Mouse (Mus musculus) heart, postnatal 36 days (tissue): ENCODE data around the gene Neurl1a. TPM values are rescaled to one million over a fixed set of nuclear protein-coding genes. Genes with fewer than 3 reads are reported as not detected.
A peak's percentile ranks its signal among the peaks of the same experiment; 100 is the strongest.

ENCODE experiments used
- DNase-seq, 2 experiments: peaks; one replicate each; pipeline ENCODE4 v3.0.0; 2021 to 2022
- intact Hi-C: fragments of 180-260 bp; cut with DNase I; formaldehyde crosslinking; loops from one replicate; pipeline ENCODE4 v1.15.1; 2025
- total RNA-seq, 2 experiments: library from RNA; stranded (reverse); gene quantifications; 2 replicates each; pipeline ENCODE4 v1.2.3; 2021

Neurl1a gene
- total RNA-seq, 2 experiments from 2014 or later, result 0.92 to 1.2 TPM

- intact Hi-C loops, result no loop called here
These were observed 61.5 kb downstream of the Neurl1a start for GRCm38 (mm10) chr19:47240076-47240475.

GRCm38 (mm10) chr19:47240957-47241356 lies 62.3 kb downstream of the Neurl1a start:
- DNase-seq, result no peak
- intact Hi-C loops, result no loop called here

More at GRCm38 (mm10) chr19:47240076-47240475, 61.5 kb downstream of the Neurl1a start:
- no peak for DNase-seq

GRCm38 (mm10) chr19:47242227-47242626 lies 63.6 kb downstream of the Neurl1a start:
- no peak for DNase-seq
- intact Hi-C loops, result no loop called here

GRCm38 (mm10) chr19:47245512-47245911 lies 66.9 kb downstream of the Neurl1a start:
- DNase-seq, result no peak
- intact Hi-C loops, result no loop called here

GRCm38 (mm10) chr19:47247791-47248190 lies 69.2 kb downstream of the Neurl1a start:
- DNase-seq, result no peak
- intact Hi-C loops, result no loop called here

- intact Hi-C loops, result no loop called here
- DNase-seq, result no peak
These were observed 69.7 kb downstream of the Neurl1a start for GRCm38 (mm10) chr19:47248296-47248695.

- DNase-seq, result no peak
- intact Hi-C loops, result no loop called here
These were observed 70.4 kb downstream of the Neurl1a start for GRCm38 (mm10) chr19:47248906-47249568.

- intact Hi-C loops, result no loop called here
- no peak for DNase-seq
These were observed 72.3 kb downstream of the Neurl1a start for GRCm38 (mm10) chr19:47250931-47251330.

- no peak for DNase-seq
- intact Hi-C loops, result no loop called here
These were observed 74.5 kb downstream of the Neurl1a start for GRCm38 (mm10) chr19:47253053-47253628.

- DNase-seq, result no peak
- intact Hi-C loops, result no loop called here
These were observed 76.4 kb downstream of the Neurl1a start for GRCm38 (mm10) chr19:47255036-47255435.

- DNase-seq, result no peak
- intact Hi-C loops, result no loop called here
These were observed 77.3 kb downstream of the Neurl1a start for GRCm38 (mm10) chr19:47255919-47256318.

- intact Hi-C loops, result loop anchor here (2.0 kb wide), 1 partner anchor 85 kb away; no protein-coding TSS in a partner anchor
- DNase-seq, result no peak
These were observed 81.0 kb downstream of the Neurl1a start for GRCm38 (mm10) chr19:47259581-47259980.

GRCm38 (mm10) chr19:47261196-47261595 lies 82.6 kb downstream of the Neurl1a start:
- intact Hi-C loops, result loop anchor here (10.0 kb wide), 2 partner anchors 204 to 564 kb away; partner anchors contain the start of gene Sh3pxd2a
- DNase-seq, result no peak

GRCm38 (mm10) chr19:47263621-47264020 lies 85.0 kb downstream of the Neurl1a start:
- no peak for DNase-seq
- intact Hi-C loops, result loop anchor here (1.0 to 10.0 kb wide), 3 partner anchors 75 to 561 kb away; partner anchors contain the start of gene Sh3pxd2a

GRCm38 (mm10) chr19:47264322-47265092 lies 85.9 kb downstream of the Neurl1a start:
- peak; percentile 78 to 80 for DNase-seq
- intact Hi-C loops, result loop anchor here (1.0 to 10.0 kb wide), 4 partner anchors 74 to 560 kb away; partner anchors contain the start of gene Sh3pxd2a

- intact Hi-C loops, result loop anchor here (5.0 to 10.0 kb wide), 3 partner anchors 199 to 559 kb away; partner anchors contain the start of gene Sh3pxd2a
- no peak for DNase-seq
These were observed 87.6 kb downstream of the Neurl1a start for GRCm38 (mm10) chr19:47266070-47266801.

GRCm38 (mm10) chr19:47267066-47267465 lies 88.4 kb downstream of the Neurl1a start:
- intact Hi-C loops, result loop anchor here (5.0 to 10.0 kb wide), 3 partner anchors 198 to 558 kb away; partner anchors contain the start of gene Sh3pxd2a

GRCm38 (mm10) chr19:47269729-47270128 lies 91.1 kb downstream of the Neurl1a start:
- intact Hi-C loops, result loop anchor here (1.0 to 10.0 kb wide), 4 partner anchors 70 to 555 kb away; partner anchors contain the start of gene Sh3pxd2a

More at GRCm38 (mm10) chr19:47267066-47267465, 88.4 kb downstream of the Neurl1a start:
- DNase-seq, result no peak

GRCm38 (mm10) chr19:47270520-47270919 lies 91.9 kb downstream of the Neurl1a start:
- DNase-seq, result no peak
- intact Hi-C loops, result no loop called here

More at GRCm38 (mm10) chr19:47269729-47270128, 91.1 kb downstream of the Neurl1a start:
- no peak for DNase-seq

GRCm38 (mm10) chr19:47276730-47277129 lies 98.1 kb downstream of the Neurl1a start:
- DNase-seq, result peak; percentile 49 to 52
- intact Hi-C loops, result loop anchor here (2.0 kb wide), 1 partner anchor 54 kb away; no protein-coding TSS in a partner anchor
